Mouse (Mus musculus) mature B cell (primary cell): ENCODE data around the gene Rad54l2.

ENCODE experiments used
- in situ Hi-C: fragments of 300-500 bp; cut with MboI; formaldehyde crosslinking; loops from 2 replicates; pipeline ENCODE4 v1.14.3; 2019

The Rad54l2 gene

GRCm38 (mm10) chr9:106752135-106752534 lies 36.9 kb downstream of the Rad54l2 start:
- in situ Hi-C loops, result no loop called here

- in situ Hi-C loops, result no loop called here
Observed at GRCm38 (mm10) chr9:106739962-106740361, 49.0 kb downstream of the Rad54l2 start.

GRCm38 (mm10) chr9:106739056-106739455 lies 49.9 kb downstream of the Rad54l2 start:
- in situ Hi-C loops, result no loop called here

- in situ Hi-C loops, result no loop called here
Observed at GRCm38 (mm10) chr9:106738199-106738985, 50.6 kb downstream of the Rad54l2 start.

- in situ Hi-C loops, result no loop called here
Observed at GRCm38 (mm10) chr9:106733690-106734089, 55.3 kb downstream of the Rad54l2 start.

GRCm38 (mm10) chr9:106729416-106729815 lies 59.6 kb downstream of the Rad54l2 start:
- in situ Hi-C loops, result no loop called here

GRCm38 (mm10) chr9:106726891-106727290 lies 62.1 kb downstream of the Rad54l2 start:
- in situ Hi-C loops, result no loop called here

- in situ Hi-C loops, result no loop called here
Observed at GRCm38 (mm10) chr9:106725435-106725834, 63.6 kb downstream of the Rad54l2 start.

GRCm38 (mm10) chr9:106724864-106725263 lies 64.1 kb downstream of the Rad54l2 start:
- in situ Hi-C loops, result no loop called here

- in situ Hi-C loops, result no loop called here
Observed at GRCm38 (mm10) chr9:106716729-106717128, 72.3 kb downstream of the Rad54l2 start.

- in situ Hi-C loops, result no loop called here
Observed at GRCm38 (mm10) chr9:106716232-106716631, 72.8 kb downstream of the Rad54l2 start.

GRCm38 (mm10) chr9:106712470-106712869 lies 76.5 kb downstream of the Rad54l2 start:
- in situ Hi-C loops, result no loop called here

- in situ Hi-C loops, result loop anchor here (25.0 kb wide), 1 partner anchor 594 kb away; the partner anchor contains the start of genes Cish and Mapkapk3
Observed at GRCm38 (mm10) chr9:106692973-106693481, 96.0 kb downstream of the Rad54l2 start.

GRCm38 (mm10) chr9:106688834-106689233 lies 100.2 kb downstream of the Rad54l2 start:
- in situ Hi-C loops, result loop anchor here (10.0 to 25.0 kb wide), 2 partner anchors 206 to 598 kb away; partner anchors contain the start of genes Cish, Manf and Mapkapk3

GRCm38 (mm10) chr9:106686983-106687650 lies 101.9 kb downstream of the Rad54l2 start:
- in situ Hi-C loops, result loop anchor here (10.0 to 25.0 kb wide), 2 partner anchors 208 to 600 kb away; partner anchors contain the start of genes Cish, Manf and Mapkapk3

GRCm38 (mm10) chr9:106685249-106686101 lies 103.5 kb downstream of the Rad54l2 start, which contains the start of gene Tex264:
Gene Tex264 (minus strand): TSS chr9:106685927.
- in situ Hi-C loops, result loop anchor here (10.0 to 25.0 kb wide), 2 partner anchors 209 to 602 kb away; partner anchors contain the start of genes Cish, Manf and Mapkapk3

- in situ Hi-C loops, result loop anchor here (10.0 to 25.0 kb wide), 2 partner anchors 210 to 602 kb away; partner anchors contain the start of genes Cish, Manf and Mapkapk3
Observed at GRCm38 (mm10) chr9:106684918-106685248, 104.1 kb downstream of the Rad54l2 start.

- in situ Hi-C loops, result loop anchor here (10.0 to 25.0 kb wide), 2 partner anchors 211 to 603 kb away; partner anchors contain the start of genes Cish, Manf and Mapkapk3
Observed at GRCm38 (mm10) chr9:106684093-106684872, 104.7 kb downstream of the Rad54l2 start.

GRCm38 (mm10) chr9:106681026-106681425 lies 108.0 kb downstream of the Rad54l2 start:
- in situ Hi-C loops, result loop anchor here (10.0 to 25.0 kb wide), 2 partner anchors 214 to 606 kb away; partner anchors contain the start of genes Cish, Manf and Mapkapk3

GRCm38 (mm10) chr9:106678242-106678641 lies 110.8 kb downstream of the Rad54l2 start:
- in situ Hi-C loops, result loop anchor here (25.0 kb wide), 1 partner anchor 609 kb away; the partner anchor contains the start of genes Cish and Mapkapk3
